Mouse (Mus musculus): Measurements from ENCODE around the gene Elane.

DNA sequence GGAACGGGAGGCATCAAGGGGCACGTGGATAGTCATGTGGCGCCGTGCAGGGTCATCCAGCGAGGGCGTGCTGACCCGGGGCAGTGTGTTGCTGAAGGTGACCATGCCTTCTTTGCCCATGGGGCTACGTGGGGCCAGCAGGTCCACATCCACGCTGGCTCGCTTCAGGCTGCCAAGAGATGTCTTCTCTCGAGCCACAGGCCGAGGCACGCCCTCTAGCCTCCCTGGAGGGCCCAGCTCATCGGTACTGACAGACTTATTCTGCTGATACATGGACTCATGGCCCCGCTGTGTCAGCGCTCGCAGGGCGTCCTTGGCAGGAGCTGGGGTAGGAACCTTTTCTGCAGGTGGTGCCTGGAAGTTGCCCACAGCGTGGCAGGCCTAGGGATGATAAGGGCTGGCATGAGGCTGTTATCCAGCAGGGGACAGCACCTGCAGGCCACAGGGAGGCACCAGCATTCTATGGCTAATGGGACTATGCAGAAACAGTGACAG is 20.2 kb upstream of the Elane start:
- TF ChIP-seq EP300 (optimal IDR thresholded peaks at IDR 0.05) (no peak), CTCF (IDR thresholded peaks at IDR 0.05; ENCODE audit: low read depth) (peak; percentile 69)
